8 mouse cellular contexts compared by ENCODE assay signal in the genomic region with DNA sequence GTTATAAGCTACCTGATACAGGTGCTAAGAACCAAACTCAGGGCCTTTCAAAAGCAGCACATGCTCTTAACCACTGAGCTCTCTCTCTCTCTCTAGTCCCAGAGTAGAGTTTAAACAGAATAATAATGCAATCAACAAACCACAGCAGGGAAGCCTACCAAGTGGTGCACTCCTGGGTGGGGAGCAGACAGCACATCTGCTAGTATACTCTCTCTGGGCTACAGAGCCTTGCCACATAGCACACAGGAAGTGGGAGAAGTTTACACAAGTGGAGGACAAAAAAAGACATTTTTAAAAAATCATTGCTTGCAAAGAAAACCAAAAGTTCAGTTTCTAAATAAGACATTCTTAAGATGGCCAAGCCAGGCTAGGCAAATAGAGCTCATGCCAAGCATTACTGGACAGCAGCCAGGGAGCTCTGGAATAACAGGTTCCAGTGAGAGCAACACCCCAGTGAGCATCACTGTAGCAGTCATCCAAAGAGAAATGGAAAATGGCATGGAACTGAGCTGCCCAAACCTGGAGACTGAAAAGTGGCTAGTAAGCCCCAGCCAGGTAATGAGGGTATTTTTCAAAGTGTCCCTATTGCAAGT.
DNase-seq lines count a peak whose midpoint lies in the region; ATAC-seq lines count a peak whose summit lies in the region.

No protein-coding gene starts in this region.

- no peak overlapping the region for H3K4me2 ChIP-seq in embryonic facial prominence, embryonic 13.5 days
- H3K4me2 ChIP-seq in heart, embryonic 13.5 days, result no peak overlapping the region
- no peak overlapping the region for H3K4me2 ChIP-seq in hindbrain, embryonic 13.5 days

- no peaks in the 10 kb centered on the region; the same call in 1 of the 2 replicates for H3K27me3 ChIP-seq in embryonic facial prominence, embryonic 13.5 days
- H3K27me3 ChIP-seq in embryonic facial prominence, embryonic 10.5 days (replicated peaks; ENCODE audit: low read depth, poor library complexity, severe bottlenecking), result no peaks in the 10 kb centered on the region
- H3K27me3 ChIP-seq in heart, embryonic 13.5 days (replicated peaks), result no peaks in the 10 kb centered on the region
- no peaks in the 10 kb centered on the region for H3K27me3 ChIP-seq in hindbrain, embryonic 13.5 days

- peak overlapping the region; percentile 29; the same call in 1 of the 2 replicates for H3K27ac ChIP-seq in embryonic facial prominence, embryonic 13.5 days
- no peak overlapping the region for H3K27ac ChIP-seq in embryonic facial prominence, embryonic 10.5 days (replicated peaks)
- 0 out of 2 replicates have a peak overlapping the region, but pooled peaks have one; percentile 1 for H3K27ac ChIP-seq in heart, embryonic 13.5 days (replicated peaks)
- H3K27ac ChIP-seq in hindbrain, embryonic 13.5 days, result no peak overlapping the region

- no peak for DNase-seq in embryonic facial prominence, embryonic 10.5 days (ENCODE audit: low spot score)
- peak; percentile 61 for DNase-seq in cerebellum, adult 9-11 months
- DNase-seq in left cerebral cortex, adult 11 months (ENCODE audit: low spot score), result peak; percentile 55
- DNase-seq in right cerebral cortex, adult 18-20 months, result peak; percentile 71
- no peak for DNase-seq in spleen, adult 12 weeks (ENCODE audit: low spot score)

- no peak for ATAC-seq in embryonic facial prominence, embryonic 13.5 days (ENCODE audit: insufficient number of reproducible peaks, insufficient read depth, low FRiP score, low TSS enrichment, low read depth)
- ATAC-seq in heart, embryonic 13.5 days (ENCODE audit: extremely low read depth, insufficient number of reproducible peaks, low FRiP score, low TSS enrichment), result no peak
- ATAC-seq in hindbrain, embryonic 13.5 days (ENCODE audit: low FRiP score), result no peak

- H3K4me3 ChIP-seq in embryonic facial prominence, embryonic 13.5 days, result no peak overlapping the region
- H3K4me3 ChIP-seq in embryonic facial prominence, embryonic 10.5 days, result no peak overlapping the region
- no peak overlapping the region for H3K4me3 ChIP-seq in heart, embryonic 13.5 days
- no peak overlapping the region for H3K4me3 ChIP-seq in hindbrain, embryonic 13.5 days

- peaks cover 7% of the 10 kb centered on the region for H3K4me1 ChIP-seq in embryonic facial prominence, embryonic 13.5 days
- no peaks in the 10 kb centered on the region for H3K4me1 ChIP-seq in embryonic facial prominence, embryonic 10.5 days
- peaks cover 6% of the 10 kb centered on the region; the same call in 1 of the 2 replicates for H3K4me1 ChIP-seq in heart, embryonic 13.5 days
- H3K4me1 ChIP-seq in hindbrain, embryonic 13.5 days (replicated peaks), result 0 out of 2 replicates have a peak, but pooled peaks cover 3% of the 10 kb centered on the region

- peaks cover 64% of the 10 kb centered on the region for H3K36me3 ChIP-seq in embryonic facial prominence, embryonic 13.5 days
- H3K36me3 ChIP-seq in embryonic facial prominence, embryonic 10.5 days (replicated peaks), result peaks cover 81% of the 10 kb centered on the region
- H3K36me3 ChIP-seq in heart, embryonic 13.5 days, result peaks cover 94% of the 10 kb centered on the region
- H3K36me3 ChIP-seq in hindbrain, embryonic 13.5 days, result peaks cover 88% of the 10 kb centered on the region

- no peak overlapping the region for H3K9ac ChIP-seq in embryonic facial prominence, embryonic 13.5 days
- H3K9ac ChIP-seq in heart, embryonic 13.5 days, result no peak overlapping the region
- no peak overlapping the region for H3K9ac ChIP-seq in hindbrain, embryonic 13.5 days

- H3K9me3 ChIP-seq in embryonic facial prominence, embryonic 13.5 days, result no peaks in the 10 kb centered on the region
- no peaks in the 10 kb centered on the region for H3K9me3 ChIP-seq in embryonic facial prominence, embryonic 10.5 days
- H3K9me3 ChIP-seq in heart, embryonic 13.5 days, result no peaks in the 10 kb centered on the region
- no peaks in the 10 kb centered on the region for H3K9me3 ChIP-seq in hindbrain, embryonic 13.5 days

Comparison
In these comparisons a context has a peak if more than half of its experiments do, and no peak if none do; other contexts are left out.
1. H3K27ac ChIP-seq: peak in embryonic facial prominence, embryonic 13.5 days (single experiment) and heart, embryonic 13.5 days (single experiment); none in embryonic facial prominence, embryonic 10.5 days (single experiment) and hindbrain, embryonic 13.5 days (single experiment).
2. DNase-seq: peak in cerebellum, adult 9-11 months (single experiment), left cerebral cortex, adult 11 months (single experiment) and right cerebral cortex, adult 18-20 months (single experiment); none in embryonic facial prominence, embryonic 10.5 days (single experiment) and spleen, adult 12 weeks (single experiment).